Mouse (Mus musculus): ENCODE measurements around the gene Anks1.

Anks1 gene

DNA sequence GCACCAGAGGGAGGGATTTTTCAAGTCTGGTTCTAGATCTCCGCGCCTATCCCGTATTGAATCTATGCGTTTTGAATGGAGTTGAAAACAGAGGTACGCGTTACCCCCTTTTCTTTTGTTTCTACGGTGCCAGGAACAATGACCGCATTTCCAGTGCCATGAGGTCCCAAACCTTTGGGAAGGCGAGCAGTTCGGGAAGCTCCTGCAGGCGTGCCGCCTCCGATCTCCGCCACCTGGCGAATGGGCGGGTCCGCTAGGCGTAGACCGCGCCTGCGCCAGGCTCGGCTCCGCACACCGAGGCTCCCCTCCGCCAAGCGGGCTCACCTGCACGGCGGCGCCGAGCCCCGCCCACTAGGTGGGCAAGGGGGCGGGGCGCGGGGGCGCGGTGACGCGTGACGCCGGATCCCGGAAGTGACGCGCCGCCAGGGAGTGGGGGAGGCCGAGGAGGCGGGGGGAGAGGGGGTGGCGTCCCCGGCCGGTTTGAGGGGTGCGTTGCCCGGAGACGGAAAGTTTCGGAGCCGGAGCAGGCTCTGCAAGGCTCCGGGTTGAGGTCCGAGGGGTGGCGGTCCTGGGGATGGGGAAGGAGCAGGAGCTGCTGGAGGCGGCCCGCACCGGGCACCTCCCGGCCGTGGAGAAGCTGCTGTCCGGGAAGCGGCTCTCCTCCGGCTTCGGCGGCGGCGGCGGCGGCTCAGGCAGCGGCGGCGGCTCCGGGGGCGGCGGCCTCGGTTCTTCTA lies at the start of gene Anks1:
Gene Anks1 (plus strand): TSS at position 419 of the 734 bp plus-strand sequence.
- in situ Hi-C loops (cut with MboI, MseI) = loop anchor here in 1 of 2 experiments (5.0 kb wide), 1 partner anchor 67 kb away; no protein-coding TSS in a partner anchor

DNA sequence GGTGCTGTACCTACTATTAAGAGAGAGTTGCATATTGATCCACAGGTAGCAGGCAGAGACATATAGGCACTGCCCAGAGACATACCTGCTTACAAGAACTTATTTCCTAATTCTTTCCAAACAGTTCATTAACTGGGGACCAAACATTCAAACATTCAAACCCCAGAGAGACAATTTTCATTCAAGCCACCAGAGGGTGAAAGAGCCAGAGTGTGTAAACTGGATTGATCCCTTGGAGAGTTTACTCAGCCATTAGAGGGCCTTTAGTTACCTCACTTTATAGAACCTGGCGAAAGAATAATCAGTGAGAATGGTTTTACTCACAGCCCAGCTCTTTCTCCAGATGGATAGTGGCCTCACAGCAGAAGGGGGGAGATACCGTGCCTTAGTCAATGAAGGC lies 43.6 kb upstream of the Anks1 start:
- in situ Hi-C loops (cut with MboI, MseI) = no loop called here

DNA sequence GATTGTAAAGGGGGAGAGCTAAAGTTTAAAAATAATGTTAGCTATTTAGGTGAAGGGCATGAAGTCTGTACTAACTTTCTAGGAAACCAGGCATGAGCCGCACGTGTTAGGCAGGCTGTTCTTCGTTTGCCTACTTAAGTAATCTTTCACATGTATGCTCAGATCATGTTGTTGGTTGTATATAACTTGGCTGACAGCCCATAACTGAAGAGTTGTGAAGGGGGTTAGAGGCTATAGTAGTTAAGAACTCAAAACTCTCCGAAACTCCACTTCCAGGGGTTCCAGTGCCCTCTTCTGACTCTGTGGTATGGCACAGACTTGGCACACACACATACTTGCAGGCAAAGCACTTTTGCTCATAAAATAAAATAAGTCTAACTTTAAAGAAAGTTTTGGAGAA lies 42.4 kb upstream of the Anks1 start:
- in situ Hi-C loops (cut with MboI, MseI) = no loop called here

DNA sequence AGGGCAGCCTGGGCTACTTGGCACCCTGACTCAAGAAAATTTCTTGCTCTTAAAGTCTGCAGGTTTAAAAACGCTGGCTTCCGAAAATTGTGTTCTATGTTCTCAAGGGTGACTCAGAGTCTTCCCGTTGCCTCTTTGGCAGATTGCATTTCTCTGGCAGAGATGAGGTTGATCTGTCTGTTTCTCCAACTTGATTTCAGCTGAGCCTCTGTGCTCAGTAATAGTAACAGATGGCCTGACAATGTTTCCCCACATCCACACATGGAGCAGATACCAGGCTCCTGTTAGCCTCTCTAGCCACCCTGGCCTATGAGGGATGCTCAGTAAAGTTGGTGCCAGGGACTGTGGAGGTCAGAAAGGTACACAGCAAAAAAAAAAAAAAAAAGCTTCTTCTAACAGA lies 37.3 kb upstream of the Anks1 start:
- in situ Hi-C loops (cut with MboI, MseI) = no loop called here

DNA sequence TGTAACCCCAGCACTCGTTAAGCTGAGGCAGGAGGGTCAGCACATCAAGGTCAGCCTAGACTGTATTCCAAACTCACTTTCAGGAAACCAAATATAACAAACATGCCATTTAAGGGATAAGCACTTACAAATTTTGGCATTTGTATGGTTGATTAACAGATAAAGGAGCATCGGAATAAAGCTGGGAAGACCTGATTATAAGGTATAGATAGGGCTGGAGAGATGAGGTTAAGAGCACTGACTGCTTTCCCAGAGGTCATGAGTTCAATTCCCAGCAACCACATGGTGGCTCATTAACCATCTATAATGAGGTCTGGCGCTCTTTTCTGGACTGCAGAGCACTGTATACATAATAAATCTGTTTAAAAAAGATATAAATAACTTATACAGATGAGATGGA lies 35.5 kb upstream of the Anks1 start:
- in situ Hi-C loops (cut with MboI, MseI) = no loop called here

DNA sequence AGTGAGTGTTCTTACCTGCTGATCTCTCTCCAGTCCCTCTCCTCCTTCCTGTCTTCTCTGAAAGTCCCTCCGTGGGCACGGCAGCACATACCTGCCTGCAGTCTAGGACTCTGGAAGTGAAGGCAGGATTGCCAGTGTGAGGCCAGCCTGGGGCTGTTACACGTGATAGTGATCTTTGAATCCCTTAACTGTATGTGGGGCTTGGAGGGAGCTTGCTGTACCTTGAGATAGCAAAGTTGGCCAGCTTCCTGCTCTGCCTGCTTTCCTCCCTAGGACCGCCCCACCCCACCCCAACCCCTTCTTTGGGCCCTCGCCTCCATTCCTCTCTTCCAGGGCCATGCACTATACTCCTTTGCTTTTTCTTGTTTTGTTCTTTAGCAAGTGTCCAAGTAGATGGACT lies 34.6 kb upstream of the Anks1 start:
- in situ Hi-C loops (cut with MboI, MseI) = no loop called here

DNA sequence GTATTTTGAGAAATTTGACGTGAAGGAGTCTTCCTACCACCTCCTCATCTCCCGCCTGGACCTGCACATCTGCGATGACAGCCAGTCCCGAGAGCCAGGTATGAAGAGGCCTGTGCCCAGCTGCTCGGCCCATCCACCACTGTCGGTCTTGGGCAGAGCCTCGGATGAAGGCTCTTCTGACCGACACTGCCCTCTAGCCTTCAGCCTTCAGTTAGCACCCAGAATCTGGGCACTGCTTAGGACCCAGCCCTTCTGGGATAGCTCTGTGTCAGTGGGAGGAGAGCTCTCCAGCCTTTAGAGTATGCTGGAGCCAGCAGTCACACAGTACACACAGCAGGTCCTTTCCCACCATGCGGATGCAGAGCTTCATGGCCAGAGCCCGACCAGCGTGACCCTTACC lies 27.6 kb upstream of the Anks1 start:
- in situ Hi-C loops (cut with MboI, MseI) = loop anchor here in 1 of 2 experiments (10.0 kb wide), 1 partner anchor 1067 kb away; no protein-coding TSS in a partner anchor

DNA sequence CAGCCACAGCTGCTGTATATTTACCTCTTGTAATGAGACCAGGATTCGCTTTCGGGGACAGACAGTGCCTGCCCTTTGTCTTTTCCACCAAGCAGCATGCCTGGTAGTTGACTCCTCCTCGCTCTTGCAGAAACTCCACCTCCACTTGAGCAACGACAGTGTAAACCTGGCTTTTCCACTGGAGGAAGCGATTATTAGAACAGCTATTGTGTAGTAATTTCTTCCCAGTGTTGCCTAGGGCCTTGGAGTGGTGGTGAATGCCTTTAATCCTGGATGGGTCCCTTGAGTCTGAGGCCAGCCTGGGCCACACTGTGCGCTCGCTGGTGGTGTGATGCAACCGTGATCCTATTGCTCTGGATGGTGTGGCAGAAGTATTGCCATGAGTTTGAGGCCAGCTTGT lies 26.0 kb upstream of the Anks1 start:
- in situ Hi-C loops (cut with MboI, MseI) = loop anchor here in 1 of 2 experiments (10.0 kb wide), 1 partner anchor 1068 kb away; no protein-coding TSS in a partner anchor

DNA sequence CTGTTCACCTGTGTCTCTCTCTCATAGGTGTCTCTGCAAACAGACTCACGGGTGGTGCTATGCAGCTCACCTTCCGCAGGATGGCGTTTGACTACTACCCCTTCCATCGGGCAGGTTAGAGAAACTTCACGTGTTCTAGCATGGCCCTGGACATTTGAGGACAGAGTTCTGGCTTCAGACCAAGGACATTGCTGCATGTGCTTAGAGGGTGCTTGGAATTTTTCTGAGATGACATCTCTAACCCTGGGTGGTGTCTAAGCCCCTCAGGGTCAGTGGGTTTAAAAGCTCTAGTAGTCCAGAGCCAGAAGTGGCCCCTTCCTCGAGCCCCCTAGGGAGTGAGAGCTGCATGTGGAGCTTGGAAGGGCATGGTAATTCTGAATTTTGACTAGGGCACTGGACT lies 25.1 kb upstream of the Anks1 start:
- in situ Hi-C loops (cut with MboI, MseI) = loop anchor here in 1 of 2 experiments (10.0 kb wide), 1 partner anchor 1069 kb away; no protein-coding TSS in a partner anchor

DNA sequence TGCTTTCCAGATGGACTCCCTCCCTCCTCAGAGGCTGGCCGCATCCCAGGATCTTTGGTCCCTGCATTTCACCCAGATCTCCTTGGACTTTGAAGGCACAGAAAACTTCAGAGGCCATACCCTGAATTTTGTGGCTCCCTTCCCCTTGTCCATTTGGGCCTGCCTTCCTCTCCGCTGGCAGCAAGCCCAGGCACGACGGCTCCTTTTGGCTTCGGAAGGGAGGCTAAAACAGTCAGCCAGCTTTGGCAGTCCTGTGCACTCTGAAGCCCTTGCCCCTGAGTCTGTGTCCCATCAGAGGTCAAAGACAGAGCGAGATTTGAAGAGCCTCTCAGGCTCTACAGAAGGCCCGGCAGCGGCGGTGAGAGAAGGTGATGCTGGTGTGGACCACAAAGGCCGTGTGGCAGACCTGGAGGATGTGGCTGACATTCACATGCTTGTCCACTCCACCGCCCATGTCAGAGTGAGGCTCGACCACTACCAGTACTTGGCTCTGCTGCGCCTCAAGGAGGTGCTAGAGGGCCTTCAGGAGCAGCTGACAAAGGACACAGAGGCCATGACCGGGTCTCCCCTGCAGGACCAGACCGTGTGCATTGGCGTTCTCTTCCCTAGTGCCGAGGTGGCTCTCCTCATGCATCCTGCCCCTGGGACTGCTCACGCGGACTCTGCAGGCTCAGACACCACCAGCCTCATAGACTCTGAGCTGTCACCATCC lies 22.5 kb upstream of the Anks1 start:
- in situ Hi-C loops (cut with MboI, MseI) = loop anchor here in 1 of 2 experiments (10.0 kb wide), 1 partner anchor 1072 kb away; no protein-coding TSS in a partner anchor

DNA sequence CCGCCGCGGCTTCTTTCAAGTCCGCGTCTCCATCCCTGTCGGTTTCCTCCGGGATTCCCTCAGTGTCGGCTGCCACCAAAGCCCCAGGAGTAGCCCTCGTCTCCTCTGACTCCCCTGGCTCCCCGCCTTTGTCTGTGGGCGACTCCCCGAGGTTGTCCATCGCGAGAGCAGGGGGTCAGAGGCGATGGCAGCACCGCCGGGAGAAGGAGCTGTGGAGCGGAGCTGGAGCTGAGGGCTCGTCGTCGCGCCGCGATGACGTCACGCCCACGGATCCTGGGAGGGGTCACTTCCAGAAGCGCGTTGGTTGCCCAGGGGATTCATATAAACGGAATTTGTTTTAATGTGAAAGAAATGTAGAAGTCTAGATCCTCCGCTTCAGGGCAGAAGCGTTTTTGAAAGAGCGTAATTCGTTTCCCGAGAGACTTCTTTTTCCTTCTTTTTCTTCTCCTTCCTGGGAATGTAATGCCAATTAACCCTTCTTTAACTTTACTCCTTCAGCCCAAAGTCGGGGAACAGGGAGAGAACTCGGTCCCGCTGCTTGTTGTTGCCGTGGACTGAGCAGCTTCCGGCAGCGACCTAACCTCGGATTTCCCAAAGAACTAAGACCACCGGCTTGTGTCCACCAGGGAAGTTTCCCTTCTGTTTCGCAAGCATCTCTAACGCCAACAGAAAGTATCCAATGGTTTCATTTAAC lies 1.4 kb upstream of the Anks1 start:
- in situ Hi-C loops (cut with MboI, MseI) = loop anchor here in 1 of 2 experiments (5.0 kb wide), 1 partner anchor 65 kb away; no protein-coding TSS in a partner anchor

DNA sequence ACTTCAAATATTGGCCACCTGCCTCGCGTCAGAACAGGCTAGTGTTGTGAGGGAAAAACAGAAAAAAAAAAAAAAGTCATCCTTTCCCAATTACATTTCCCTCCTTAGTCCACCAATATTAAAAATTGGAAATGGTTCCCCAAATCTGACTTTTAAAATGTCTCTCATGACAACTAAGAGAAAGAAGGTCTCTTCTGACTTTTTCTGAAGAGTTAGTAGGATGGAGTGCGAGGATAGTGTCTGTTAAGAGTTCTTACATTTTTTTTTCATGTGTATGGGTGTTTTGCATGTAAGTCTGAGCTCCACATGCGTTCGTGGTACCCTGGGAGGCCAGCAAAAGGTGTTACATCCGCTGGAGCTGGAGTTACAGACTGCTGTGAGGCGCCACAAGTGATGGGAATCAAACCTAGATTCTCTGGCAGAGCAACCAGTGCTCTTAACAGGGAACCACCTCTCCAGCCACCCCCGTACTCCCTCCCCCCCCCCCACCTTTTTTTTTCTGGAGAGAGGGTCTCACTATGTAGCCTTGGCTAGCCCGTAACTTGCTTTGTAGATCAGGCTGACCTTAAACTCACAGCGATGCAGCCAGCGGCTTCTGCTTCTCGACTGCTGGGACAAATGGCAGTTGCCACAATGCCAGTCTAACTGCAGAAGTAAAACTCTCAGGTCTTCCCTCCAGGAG lies 759 bp upstream of the Anks1 start:
- in situ Hi-C loops (cut with MboI, MseI) = loop anchor here in 1 of 2 experiments (5.0 kb wide), 1 partner anchor 66 kb away; no protein-coding TSS in a partner anchor

DNA sequence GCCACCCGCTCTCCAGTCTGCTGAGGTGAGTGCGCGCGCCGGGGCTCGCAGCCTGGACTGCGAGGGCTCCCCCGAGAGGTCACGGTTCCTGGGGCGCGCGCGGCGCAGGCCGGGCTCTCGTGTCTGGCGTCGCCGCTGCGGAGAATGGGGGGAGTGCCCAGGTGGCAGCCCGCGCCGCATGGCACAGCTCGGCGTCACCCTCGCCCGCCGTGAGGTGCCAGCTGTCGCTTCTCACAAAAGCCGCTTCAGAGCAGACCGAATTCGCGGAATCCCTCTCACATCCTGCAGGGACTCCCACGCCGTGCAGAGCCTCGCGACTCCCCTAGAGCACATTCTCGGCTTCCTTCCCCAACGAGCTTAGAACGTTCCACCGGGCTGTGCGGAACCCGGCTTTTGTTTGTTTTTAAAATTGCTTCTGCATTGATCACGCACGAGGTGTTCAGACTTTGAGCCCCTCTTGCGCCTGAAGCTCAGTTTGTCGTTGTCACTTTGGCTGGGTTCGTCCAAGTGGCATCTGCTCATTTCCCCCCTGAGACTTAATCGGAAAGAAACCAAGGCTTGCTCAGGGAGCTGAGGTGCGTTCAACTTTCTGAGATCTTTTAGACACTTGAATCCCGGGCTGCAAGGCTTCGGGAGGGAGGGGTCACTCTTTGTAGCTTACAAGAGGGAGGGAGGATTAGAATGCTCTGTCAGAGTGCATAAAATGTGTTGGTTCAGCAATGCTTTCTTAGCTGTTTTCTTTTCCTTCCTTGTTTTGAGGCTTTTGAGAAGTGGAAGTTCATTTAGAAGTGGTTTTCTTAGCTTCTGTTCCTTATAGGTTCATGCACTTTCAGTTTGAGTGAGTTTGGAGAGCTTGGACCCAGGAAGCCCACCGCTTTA lies 755 bp downstream of the Anks1 start, which contains the start of gene Taf11:
Gene Taf11 (minus strand): TSS at position 223 of the 879 bp plus-strand sequence.
- in situ Hi-C loops (cut with MboI, MseI) = loop anchor here in 1 of 2 experiments (5.0 kb wide), 1 partner anchor 68 kb away; no protein-coding TSS in a partner anchor

DNA sequence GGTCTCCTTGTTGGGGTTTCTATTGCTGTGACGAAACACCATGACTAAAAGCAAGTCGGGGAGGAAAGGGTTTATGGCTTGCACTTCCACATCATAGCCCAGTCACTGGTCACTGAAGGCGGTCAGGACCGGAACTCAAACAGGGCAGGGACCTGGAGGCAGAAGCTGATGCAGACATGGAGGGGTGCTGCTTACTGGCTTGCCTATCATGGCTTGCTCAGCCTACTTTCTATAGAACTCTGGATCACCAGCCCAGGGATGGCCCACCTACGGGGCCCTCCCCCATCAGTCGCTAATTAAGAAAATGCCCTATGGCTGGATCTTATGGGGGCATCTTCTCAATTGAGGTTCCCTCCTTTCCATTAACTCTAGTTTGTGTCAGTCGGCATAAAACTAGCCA lies 2.3 kb downstream of the Anks1 start:
- in situ Hi-C loops (cut with MboI, MseI) = no loop called here

DNA sequence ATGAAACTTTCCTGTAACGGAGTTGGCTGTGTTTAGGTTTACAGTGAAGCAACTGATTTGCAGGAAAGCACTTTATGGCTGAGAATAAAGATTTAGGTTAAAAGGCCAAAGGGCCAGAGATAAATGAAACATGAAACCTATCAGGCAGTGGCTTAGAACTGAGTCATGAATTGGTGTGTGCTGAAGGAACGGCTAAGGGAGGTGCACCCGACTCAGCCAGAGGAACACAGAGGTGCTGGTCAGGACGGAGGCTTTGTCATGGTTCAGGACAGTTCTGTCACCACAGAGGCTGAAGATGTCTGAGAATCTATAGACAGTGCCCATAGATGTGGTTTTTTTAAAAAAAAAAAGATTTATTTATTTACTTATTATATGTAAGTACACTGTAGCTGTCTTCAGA lies 5.6 kb downstream of the Anks1 start:
- in situ Hi-C loops (cut with MboI, MseI) = no loop called here

DNA sequence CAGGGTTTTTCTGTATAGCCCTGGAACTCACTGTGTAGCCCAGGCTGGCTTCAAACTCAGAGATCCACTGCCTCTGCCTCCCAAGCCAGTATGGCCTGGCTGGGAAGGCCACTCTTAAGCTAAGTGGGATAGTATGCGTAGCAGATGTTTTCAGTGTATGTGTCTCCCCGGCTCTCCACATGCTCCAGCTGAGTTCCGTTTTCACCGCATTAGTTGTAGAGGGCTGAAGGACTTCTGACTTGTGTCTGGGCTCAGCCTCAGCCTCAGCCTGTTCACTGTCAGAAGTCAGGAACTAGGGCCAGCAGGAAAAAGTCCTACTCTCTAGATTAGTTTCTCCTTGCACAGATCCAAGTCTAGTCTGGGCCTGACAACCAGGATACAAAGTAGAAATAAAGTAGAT lies 7.3 kb downstream of the Anks1 start:
- in situ Hi-C loops (cut with MboI, MseI) = no loop called here

DNA sequence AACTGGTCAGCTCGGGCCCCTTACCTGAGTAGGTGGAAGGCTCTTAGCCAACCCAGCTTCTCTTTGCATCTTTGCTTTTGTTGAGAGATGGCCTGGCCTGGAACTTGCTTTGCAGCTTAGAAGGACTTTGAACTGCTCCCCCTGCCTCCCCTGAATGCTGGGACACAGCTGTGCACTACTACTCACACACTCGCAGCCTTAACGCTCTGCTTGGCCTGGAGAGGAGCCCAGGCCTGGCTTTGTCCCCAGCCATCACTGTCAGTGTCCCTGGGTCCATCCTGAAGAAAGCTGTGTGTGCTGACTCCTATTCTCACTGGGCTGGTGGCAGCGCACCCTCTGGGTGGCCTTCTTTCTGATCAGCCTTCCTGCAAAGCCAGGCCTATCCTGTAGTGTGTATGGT lies 11.6 kb downstream of the Anks1 start:
- in situ Hi-C loops (cut with MboI, MseI) = no loop called here

DNA sequence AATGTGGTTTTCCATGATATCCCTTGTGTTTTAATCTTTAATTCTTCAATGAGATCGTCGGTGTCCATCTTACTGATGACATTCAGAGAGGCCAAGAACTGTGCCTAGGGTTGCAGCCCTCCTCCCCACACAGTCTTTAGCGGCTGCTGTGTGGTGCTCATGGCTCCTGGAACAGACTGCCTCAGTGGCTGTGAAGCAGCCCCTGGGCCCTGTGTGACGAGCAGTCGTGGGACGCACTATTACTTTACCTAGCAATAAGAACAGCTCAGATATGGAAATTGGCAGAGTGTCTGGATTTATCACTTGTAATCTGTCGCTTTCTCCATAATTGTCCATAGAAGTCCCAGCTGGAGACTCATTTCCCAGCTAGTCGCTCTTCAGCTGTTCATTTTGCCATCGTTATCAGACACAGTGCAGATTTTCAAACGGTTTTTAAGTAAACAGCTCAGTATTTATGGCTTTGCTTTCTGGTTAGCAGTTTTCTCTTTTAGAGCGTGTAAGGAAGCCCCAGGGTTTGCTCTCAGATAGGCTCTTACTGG lies 13.1 kb downstream of the Anks1 start:
- in situ Hi-C loops (cut with MboI, MseI) = no loop called here

DNA sequence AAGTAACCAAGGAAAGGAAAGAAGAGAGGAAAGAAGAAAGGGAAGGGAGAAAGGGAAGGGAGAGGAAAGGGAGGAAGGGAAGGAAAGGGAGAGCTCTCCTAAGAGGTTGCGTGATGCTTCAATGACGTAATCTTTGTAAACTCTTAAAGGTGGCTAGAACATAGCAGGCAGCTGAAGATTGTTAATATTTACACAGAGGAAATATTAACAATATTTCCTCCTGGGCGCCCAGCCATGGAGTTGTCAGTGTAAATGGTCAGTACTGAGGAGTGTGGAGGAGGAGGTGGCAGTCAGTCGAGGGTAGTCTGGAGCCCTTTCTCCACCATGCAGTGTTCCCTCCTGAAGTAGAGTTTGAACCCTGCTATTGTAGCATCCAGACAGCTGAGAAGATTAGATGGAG lies 15.9 kb downstream of the Anks1 start:
- in situ Hi-C loops (cut with MboI, MseI) = no loop called here

DNA sequence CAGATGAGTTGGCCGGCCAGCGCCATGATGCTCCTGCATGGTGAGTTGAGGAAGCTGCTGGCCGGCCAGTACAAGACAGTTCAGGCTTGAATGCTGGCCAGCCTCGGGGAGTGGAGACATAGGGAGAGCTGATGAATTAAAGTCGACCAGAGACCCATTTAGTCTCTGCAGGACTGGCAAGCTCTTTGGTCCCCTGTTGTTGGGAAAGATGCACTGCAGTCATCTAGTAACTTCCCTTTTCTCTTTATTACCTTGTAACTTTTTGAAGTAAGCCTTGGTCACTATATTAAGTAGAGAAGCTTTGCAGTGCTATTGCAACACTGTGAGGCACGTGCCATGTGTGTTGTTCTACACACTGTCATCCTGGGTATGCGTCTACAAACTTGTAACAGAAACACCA lies 16.4 kb downstream of the Anks1 start:
- in situ Hi-C loops (cut with MboI, MseI) = no loop called here
